Mouse (Mus musculus) testis, postnatal 14 days (tissue): ENCODE results near the gene Kdm8.
"Not testable (repeated sequence)": the region's sequence is repeated elsewhere in the genome, so short reads cannot be mapped to it uniquely, and the experiment has no call there.

ENCODE experiments used
- DNase-seq: peaks from one replicate; pipeline ENCODE4 v3.0.0; 2021; ENCODE audit warnings: low spot score

Kdm8 gene

DNA sequence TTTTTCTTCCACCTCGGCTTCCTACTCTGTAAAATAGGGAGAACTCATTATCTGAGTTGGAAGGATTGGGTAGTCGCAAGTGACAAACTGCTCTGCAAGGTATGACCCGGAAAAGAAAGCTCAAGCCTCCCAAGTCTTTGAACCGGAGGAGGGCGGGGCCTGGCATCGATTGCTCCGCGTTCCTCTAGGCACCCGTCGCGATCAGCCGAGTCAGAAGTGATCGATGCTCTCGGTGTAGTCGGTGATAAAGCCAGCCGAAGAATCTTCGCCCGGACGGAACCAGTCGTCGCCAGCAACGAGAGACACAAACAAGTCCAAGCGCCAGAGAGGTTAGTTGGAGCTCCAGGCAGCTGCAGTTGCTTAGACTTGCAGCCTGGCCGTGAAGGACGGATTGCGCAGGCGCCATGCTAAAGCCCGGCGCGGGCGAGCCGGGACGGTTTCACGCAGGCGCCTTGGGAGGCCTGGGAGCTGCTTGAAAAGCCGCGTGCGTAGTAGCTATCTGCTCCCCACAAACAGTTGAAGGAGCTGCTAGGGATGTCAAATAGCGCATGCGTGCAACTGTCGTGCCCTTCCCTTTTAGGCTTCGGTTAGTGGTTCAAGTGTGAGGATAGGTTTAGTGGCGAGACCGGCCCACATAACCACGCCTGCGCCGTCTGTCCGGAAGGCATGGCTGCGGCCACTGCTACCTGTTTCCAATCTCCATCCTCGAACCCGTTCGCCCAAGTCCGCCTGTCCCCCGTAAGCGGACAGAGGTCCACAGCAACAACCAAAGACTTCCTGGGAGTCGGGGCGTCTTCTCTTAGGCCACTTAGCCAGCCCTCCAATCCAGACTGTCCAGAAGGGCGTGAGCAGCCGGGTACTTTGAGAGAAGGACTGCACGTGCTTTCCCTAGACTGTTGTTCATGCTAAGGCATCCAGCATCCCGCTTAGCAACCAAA lies at the start of gene Kdm8:
Gene Kdm8 (plus strand): TSS at position 213 of the 938 bp plus-strand sequence.
- DNase-seq, result peak; percentile 91

DNA sequence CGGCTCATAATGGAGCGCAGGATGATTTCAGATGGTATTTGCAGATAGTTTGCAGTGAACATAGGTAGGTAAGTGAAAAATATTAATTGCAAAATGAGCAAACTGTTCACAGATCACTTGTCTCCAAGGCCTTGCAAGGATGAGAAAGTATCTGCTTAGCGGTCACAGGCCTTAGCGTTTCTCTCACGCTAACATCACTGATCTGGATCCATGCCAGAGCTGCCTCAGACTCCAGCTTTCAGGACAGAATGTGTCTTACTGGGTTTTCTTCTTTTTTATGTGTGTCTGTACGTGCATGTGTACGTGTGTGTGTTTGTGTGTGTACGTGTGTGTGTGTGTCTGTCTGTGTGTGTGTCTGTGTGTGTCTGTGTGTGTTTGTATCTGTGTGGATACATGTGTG lies 46.4 kb upstream of the Kdm8 start:
- DNase-seq, result no peak

DNA sequence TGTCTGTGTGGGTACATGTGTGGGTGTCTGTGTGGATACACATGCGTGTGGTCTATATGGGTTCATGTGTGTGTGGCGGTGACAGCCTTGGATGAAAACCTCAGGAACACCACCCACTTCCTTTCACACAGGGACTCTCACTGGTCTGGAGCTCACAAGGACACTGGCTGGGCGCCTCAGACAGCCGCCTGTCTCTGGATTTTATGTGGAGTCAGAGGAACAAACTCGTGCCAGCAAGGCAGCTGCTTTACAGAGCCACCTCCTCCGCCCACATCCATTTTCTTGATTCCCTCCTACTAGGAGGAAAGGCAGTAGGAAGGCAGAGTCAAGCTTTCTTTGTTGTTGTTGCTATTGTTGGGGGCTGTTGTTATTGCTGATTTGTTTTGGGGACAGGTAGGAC lies 45.8 kb upstream of the Kdm8 start:
- DNase-seq, result no peak

DNA sequence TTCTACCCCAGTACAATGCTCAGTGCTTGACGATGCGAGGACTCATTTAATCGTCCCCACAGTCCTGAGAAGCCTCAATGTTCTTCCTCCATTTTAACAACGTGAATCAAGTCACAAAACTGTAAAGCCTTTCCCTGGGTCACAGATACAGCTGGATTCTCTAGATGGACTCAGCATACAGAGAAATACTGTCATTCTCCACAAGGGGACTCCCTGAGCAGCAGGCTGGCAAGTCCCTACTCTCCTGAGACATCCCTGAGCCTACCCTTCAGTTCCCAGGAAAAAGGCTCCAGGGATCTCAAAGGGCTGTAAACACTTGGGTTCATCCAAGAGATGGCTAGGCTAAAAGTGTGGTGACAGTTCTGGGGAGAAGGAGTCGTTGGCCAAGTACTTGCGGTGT lies 37.3 kb upstream of the Kdm8 start:
- no peak for DNase-seq

DNA sequence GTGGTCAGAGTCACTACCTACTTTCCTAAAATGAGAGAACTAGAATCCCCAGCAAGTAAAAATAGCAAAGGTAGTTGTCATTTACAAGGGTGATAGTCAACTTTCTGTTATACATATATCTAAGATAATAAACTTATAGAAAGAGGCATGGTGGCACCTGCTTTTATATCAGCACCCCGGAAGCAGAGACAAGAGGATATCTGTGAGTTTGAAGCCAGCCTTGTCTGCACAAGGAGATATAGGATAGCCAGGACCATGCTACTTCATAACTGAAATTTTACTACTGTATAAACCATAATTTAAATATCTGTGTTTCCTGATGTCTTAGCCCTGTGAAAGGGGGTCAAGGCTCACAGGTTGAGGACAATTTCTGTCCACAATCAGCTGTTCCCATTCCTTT lies 29.4 kb upstream of the Kdm8 start:
- DNase-seq, result no peak

DNA sequence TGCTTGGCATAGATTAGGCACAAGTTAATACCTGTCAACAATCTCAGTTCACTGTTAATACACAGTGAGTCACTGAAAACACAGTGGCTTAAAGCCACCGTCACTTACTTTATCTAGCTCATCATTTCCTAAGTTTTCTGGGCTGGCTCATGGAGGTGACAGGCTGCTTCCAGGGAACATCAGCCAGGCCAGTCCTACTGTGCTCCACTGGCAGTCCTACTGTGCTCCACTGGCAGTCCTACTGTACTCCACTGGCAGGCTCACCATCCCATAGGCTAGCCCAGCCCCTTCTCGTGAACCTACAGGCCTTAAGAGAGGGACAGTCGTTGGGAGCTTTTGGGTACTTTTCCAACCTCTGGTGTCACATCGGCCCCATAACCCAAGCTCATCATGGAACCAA lies 28.7 kb upstream of the Kdm8 start:
- DNase-seq, result no peak

DNA sequence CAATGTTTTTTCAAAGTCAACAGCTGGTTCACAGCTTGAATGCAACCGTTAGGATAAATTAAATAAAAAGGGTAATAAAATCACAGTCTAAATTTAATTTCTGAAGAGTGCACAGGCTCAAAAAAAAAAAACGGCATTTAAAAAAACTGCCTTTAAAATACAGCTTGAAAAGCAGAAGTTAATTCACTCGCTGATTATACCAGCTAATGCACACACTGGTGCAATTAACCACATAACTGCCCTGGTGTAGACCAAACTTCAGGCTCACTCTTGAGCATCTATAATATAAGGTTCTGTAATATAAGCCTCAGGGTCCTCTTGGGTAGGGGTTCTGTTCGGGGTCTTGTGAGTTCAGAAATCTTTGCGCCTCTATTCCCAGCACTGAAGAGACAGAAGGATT lies 27.7 kb upstream of the Kdm8 start:
- no peak for DNase-seq

DNA sequence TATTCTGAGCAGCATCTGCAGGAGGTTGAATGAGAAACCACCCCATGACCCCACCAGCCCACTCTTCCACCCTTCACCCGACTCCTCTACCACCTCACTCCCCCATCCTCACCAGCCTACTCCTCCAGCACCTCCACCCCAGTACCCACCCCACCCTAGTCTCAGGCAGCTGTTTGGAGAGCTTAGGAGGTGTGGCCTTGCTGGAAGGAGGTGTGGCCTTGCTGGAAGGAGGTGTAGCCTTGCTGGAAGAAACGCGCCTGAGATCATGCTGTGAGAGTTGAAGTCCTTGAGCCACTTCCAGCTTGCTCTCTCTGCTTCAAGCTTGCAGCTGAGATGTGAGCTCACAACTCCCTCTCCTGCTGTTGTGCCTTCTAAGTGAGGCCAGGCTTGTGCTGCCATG lies 26.1 kb upstream of the Kdm8 start:
- DNase-seq, result no peak

DNA sequence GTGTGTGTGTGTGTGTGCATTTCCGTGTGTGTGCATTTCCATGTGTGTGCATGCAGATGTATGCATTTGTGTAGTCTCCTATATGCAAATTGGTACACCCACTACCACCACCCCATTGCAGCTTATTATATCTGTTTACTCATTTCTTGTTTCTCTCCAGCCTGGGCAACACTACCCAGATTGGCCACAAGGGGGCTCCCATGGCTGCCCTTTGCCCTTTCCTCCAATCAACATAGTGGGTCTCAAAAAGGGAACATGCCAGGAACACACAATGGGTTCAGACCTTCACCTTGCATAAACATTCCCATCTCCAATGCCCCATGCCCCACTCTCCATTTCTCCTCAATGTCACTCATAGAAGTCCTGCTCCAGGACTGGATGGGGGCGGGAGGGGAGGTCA lies 24.3 kb upstream of the Kdm8 start:
- DNase-seq, result peak; percentile 11

DNA sequence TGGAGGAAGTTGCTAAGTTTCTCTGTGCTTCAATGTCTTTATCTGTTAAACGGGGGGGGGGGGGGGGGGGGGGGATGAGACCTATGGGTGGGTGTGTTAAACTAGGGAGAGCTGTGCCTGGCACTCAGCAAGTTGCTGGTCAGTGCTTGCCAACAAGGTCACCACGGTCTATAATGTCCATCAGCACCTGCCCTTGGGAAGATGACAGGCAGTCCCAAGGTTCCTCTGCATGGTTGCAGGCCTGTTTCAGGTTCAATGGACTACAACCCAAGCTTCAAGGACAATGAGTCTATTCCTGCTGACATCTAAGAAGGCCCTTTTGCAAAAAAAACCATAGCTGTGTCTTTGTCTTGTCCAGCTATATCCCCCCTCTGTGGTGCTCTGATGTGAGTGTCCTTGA lies 22.6 kb upstream of the Kdm8 start:
- no peak for DNase-seq

DNA sequence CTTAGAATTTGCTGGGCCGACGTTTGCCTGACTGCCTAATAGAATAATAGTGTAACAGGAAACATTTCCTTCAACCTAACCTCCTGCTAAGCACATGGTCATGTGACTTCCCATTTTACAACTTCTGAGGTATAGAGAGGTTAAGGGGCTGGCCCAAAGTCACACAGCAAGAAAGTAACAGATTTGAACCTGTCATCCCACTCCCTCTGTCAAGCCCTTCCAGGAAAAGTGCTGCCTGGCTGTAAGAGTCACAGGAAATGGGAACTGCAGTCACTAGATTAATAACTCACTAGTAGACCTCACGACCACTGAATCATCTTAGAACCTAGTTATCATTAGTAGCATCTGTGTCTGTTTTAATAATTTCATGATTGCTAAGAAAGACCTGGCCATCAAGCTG lies 21.4 kb upstream of the Kdm8 start:
- no peak for DNase-seq

DNA sequence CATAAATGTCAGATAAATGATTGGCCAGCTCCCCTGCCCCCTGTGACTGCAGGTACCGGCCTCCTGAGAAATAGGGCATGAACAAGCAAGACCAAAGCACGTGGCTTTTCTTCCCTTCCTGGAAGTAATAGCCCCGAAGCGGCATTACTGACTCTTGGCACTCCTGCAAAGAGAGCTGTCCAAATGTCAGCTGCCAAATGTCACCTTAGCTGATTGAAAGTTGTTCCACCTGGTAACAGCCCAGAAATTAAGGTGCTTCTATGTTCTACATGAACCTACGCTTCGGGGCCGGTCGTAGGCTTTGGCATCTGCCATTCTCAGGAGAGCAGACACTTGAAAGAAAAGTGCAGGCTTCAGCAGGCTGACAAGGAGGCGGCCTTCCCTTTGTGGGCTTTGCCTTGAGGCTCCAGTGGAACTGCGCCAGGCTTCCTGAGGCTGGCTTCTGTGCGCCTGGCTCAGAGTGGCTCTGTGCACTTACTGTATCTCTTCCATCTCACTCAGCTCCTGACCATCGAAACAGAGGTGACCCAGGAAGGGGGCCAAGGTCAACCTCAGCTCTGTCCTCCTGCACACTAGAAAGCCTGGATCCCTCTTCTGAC lies 16.9 kb upstream of the Kdm8 start:
- peak; percentile 21 for DNase-seq

DNA sequence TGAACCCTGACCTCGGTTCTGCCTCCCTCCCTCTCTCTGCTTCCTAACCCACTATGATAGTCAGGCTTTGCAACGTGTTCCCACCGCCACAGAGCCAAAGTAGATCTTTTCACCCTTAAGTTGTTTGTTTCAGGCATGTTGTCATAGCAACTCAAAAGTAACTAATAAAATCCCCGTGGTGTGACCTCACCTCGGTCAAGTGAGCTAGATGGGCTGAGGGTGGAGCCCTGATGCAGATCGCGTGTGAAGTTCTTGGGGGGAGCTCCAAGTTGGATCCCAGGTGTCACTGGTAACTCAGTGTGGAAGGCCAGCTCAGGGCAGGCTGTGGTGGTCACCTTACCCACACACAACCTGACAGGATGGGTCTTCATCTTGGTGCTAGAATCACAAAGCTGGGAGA lies 16.1 kb upstream of the Kdm8 start:
- no peak for DNase-seq

DNA sequence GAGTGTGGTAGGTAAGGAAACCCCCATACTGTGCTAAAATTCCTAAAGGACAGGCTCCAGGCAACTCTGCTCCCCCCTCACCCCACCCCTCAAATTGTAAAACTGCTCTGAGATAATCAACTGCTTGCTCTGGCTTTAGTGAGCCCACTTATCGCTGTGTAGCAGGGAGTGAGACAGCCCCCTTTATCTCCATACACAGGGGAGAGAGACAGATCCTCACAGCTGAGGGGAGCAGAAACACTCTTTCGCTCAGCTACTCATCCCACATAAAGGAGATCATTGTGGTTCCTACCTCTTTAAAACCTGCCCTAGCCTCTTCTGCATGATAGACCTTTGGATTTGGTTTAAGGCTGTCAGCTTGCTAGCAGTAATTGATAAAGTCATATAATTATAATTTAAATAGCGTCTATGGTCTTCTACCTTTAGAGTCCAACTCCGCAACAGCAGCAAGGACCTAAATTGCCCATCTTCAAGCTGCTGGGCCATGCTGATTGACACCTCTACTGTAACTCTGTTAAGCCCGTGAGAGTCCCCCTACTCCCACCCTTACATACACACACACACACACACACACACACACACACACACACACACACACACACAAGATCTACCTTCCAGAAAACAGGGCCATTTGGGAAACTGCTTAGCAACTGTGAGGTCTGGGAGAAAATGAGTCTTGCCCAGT lies 15.5 kb upstream of the Kdm8 start:
- DNase-seq, result not testable (repeated sequence)

DNA sequence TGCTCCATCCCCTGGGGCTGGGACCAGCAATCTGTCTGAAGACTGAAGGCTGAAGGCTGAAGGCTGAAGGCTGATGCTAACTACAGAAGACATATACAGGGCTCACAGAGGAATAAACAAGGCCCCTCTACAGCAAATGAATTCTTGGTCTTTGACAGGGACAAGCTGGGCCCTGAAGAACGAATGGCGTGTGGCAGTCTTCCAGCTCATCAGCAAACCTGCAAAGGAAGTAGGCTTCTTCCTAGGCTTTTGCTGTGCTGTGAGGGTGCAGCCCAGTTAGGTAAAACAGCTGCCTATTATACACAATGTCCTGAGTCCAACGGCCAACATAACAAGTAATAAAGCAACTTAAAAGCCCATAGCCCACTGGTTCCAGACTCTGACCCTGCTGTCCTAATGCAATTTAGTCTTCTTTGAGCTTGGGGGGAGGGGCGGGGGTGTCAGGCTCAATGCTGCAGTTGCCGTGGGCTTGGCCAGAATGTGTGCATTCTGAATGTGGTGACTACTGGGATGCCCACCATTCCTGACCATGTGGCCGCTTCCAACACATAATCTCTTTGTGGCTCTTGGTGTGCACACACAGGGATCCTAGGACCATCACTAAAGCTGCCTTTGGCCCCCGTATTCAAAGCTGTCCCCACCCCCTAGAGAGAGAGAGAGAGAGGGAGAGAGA lies 14.2 kb upstream of the Kdm8 start:
- no peak for DNase-seq

DNA sequence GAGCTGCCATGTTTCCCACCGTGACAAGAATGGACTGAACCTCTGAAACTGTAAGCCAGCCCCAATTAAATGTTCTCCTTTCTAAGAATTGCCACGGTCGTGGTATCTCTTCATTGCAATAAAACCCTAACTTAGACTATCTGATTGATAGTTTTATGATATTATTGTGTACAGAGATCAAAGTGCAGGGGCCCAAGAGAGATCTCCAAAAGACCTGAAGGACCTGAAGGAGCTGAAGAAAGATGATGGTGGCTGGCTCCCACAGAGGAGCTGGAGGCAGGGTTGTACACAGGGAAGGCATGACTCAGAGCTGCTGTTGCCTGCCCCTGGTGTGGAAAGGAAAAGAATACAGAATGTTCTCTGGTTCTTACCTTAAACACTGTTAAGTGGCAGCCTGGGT lies 10.6 kb upstream of the Kdm8 start:
- DNase-seq, result no peak

DNA sequence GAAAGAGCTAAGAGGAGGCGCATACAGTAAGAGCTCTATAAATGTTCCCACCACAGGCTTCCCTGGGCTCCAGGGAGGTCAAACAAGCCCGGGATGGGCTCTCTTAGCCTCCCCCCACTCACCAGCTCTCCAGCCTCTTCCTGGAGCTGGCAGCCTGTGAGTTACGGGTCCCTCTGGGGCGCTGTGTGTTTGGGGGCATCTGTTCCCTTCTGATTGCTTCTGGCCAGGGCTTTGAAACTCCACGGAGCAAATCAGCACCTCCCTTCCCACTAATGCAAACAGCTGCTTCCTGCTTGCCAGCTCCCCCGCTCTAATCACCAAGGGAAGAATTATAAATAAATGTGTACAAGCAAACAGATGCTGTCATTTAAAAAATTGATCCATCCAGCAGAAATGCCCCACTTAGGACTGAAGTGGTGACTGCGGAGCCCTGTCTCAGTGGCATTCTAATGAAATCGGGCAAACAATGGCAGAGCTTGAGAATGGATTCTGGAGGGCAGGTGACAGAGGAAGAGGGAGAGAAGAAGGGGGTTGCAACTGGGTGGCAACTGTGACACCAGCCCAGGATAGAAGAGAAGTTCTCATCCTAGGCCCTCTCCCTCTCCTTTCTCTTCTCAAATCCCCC lies 9.7 kb upstream of the Kdm8 start:
- DNase-seq, result no peak

DNA sequence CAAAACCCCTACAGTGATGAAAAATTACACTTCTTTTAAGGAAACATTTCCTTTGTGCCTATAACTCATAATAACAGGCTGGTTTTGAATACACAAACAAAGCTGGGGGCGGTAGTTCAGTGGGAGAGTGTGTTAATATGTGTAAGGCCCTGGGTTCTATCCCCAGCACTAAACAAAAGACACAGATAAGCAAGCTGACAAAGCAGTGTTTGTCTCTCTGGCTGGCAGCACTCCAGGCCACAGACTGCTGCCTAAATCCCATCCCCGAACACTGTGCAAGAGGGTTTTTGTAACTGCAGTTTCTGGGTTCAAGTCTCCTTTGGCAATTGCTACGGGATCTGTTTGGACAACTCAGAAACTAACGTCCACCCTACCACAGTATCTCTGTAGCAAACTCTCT lies 2.2 kb upstream of the Kdm8 start:
- no peak for DNase-seq

DNA sequence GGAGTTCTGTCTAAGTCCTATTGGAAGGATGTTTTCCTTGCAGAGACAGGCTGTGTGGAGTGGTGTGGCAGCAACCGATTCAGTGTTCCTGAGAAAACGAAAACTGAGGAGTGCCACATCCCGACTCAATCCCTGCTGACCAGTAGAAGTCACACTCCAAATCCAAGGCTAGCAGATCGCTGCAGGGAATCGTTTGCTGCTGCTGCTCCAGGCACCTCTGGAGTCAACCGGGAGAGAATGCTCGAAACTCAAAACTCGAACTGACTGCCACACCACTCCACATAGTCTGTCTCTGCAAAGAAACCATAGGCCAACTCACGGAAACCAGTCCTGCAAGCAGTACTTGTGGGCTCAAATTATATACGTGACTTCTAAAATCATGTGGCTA lies 406 bp upstream of the Kdm8 start:
- no peak for DNase-seq

DNA sequence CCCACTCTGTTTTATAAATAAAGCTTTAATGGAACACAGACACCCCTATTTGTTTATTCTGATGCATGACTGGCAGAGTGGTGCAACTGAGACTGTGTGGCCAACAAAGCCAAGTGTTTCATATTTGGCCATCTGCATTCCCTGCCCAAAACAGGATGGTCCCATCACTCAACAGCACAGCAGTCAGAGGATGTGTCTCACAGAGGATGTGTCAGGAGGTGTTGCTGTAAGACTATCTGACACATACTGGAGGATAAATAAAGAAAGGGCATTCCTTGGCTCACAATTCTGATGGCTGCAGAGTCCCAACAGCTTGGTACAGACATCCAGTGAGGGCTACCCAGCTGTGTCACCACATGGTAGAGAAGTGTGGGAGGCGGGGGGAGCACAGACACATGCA lies 6.2 kb downstream of the Kdm8 start:
- DNase-seq, result no peak

DNA sequence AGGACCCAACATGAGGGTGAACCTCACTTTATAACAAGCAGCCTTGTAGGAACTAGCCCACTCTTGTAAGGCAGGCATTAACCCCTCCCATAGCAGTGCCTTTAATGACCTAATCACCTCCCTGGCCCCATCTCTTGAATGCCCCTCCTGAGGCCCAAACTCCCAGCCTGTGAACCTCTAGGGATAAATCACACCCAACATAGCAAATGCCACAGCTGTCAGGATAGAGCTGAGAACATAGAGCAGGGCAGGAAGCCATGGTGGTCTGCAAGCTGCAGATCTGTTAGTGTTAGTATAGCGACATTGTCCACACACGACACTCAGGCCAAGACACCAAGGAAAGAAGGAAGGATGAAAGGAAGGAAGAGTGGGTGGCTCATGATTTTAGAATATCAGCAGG lies 6.6 kb downstream of the Kdm8 start:
- DNase-seq, result no peak

DNA sequence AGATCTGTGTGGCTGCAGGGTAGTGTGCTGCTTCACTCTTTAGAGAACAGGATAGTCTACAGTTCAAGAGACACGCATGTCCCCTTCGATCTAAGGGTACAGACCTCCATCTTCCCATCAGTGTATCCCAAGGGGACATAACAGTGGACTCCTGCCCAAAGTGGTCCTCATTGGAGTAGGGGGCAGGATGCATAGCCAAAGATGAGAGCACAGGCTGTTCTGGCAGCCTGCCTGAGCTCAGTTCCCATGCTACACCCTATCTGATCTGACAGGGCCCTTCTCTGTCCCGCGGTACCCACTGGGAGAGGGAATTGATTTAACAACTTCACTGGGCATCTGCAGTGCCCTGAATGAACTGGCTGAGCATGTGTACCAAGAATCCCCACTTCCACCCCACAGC lies 9.2 kb downstream of the Kdm8 start:
- no peak for DNase-seq
